Mouse (Mus musculus) lung, adult 2 months (tissue): Measurements from ENCODE around the gene Olfr263.

Experiments
- CTCF ChIP-seq: fragments of 200-500 bp; IDR thresholded peaks from 2 replicates; pipeline ENCODE4 v1.5.1; 2011; ENCODE audit warnings: mild to moderate bottlenecking, low read length, control low read depth; ENCODE audit not compliant: insufficient read depth
- POLR2A ChIP-seq: fragments of 200-500 bp; IDR thresholded peaks from 2 replicates; pipeline ENCODE4 v1.6.1; 2011; ENCODE audit warnings: low read depth, mild to moderate bottlenecking, control low read depth, low read length, borderline replicate concordance; ENCODE audit errors: extremely low read depth

DNA sequence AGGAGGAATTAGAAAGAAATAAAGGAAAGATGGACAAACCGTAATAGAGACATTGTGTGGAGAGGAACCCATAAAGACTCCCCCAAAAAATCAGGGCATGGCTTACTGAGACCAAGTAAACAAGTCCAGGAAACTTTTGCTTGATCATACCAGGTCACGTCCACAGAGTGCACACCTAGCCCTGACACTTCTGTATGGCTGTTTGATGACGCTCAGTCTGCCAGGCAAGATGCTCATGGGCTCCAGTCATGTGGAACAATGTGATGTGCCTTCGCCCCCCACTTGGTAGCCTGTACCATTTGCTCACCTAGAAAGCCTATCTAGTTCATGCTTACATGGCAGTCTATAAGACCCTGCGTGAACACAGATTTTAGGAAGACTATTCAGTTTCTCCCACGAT is 53.6 kb downstream of the Olfr263 start:
- no peak for TF ChIP-seq POLR2A
- TF ChIP-seq CTCF = no peak
